Mouse (Mus musculus) Patski (cell line): ENCODE measurements around the gene Camk1. TPM values are rescaled to one million over a fixed set of nuclear protein-coding genes. Genes with fewer than 3 reads are reported as not detected.

Experiments used
- ATAC-seq: fragments of 100-300 bp; one replicate; pipeline ENCODE4 v1.8.0; 2021
- CTCF ChIA-PET: fragments of 350-600 bp; sonication (Branson Sonifier 250); formaldehyde crosslinking; loops from one replicate; lab custom pipeline; 2022; ENCODE audit warnings: inconsistent platforms; lab: Charles Lee
- POLR2A ChIA-PET: fragments of 350-600 bp; sonication (Branson Sonifier 250); formaldehyde crosslinking; loops from one replicate; lab custom pipeline; 2022; ENCODE audit warnings: antibody characterized with exemption, inconsistent platforms; lab: Charles Lee
- DNase-seq: peaks from one replicate; pipeline ENCODE4 v3.0.0-alpha.2; 2011; ENCODE audit warnings: low read depth, low spot score
- H3K27me3 ChIP-seq: fragments of 371-371 bp; one replicate; pipeline ENCODE4 v1.5.1; 2021
- CTCF ChIP-seq: fragments of 100-300 bp; IDR thresholded peaks from one replicate; pipeline ENCODE4 v1.5.1; 2021
- in situ Hi-C: fragments of 300-500 bp; cut with MboI; formaldehyde crosslinking; loops from 3 replicates; pipeline ENCODE4 v1.11.1; 2018; ENCODE audit warnings: low pct_unique_long_range_greater_than_20kb, mixed read lengths
- polyA plus RNA-seq: library from polyadenylated mRNA; unstranded; gene quantifications from one replicate; pipeline ENCODE4 v1.2.3, GENCODE M21; 2021

Camk1 gene
- polyA plus RNA-seq, 1 experiment from 2014 or later: 130 TPM

DNA sequence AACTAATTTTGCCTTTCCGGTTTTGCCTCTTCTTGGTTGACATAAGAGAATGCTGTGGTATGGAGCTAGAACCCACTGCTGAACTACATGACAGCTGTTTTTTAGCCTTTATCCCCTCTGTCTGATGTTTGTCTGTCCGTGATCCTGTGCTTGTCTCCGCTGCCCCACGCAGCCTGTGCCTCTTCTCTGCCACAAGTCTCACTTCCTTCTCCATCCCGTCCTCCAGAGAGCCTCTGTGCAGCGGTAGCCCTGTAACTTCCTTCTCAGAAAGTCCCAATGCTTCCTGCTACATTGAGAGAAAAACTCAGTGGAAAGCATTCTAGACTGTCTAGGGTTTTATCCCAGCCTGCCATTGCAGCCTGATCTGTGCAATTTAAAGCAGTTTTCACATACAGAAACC is 35.5 kb upstream of the Camk1 start:
- TF ChIP-seq CTCF: no peak
- CTCF ChIA-PET: no interaction called here
- DNase-seq (no peak), ATAC-seq (no peak)
- POLR2A ChIA-PET: interaction anchor here (1.3 kb wide), 1 partner anchor 9 kb away, joined by 5 read pairs; the partner anchor contains the start of gene Ttll3
- no peaks in the 10 kb centered on the region for H3K27me3 ChIP-seq
- in situ Hi-C loops: loop anchor here (5.0 kb wide), 1 partner anchor 42 kb away; no protein-coding TSS in a partner anchor

- ChIA-PET CTCF (no interaction called here), POLR2A (interaction anchor here (0.6 to 1.3 kb wide), 3 partner anchors 10 to 17 kb away, joined by 3 to 5 read pairs (median 5); partner anchors contain the start of gene Ttll3)
- H3K27me3 ChIP-seq: no peaks in the 10 kb centered on the region
- ATAC-seq (peak; percentile 89), DNase-seq (peak; percentile 92)
- no peak for TF ChIP-seq CTCF
- in situ Hi-C loops: loop anchor here (5.0 kb wide), 1 partner anchor 40 kb away; no protein-coding TSS in a partner anchor
Observed at GRCm38 (mm10) chr6:113377496-113378385, 34.0 kb upstream of the Camk1 start, which contains the start of the genes Tada3 and Arpc4. Tada3 (minus strand) TSS chr6:113377883. Arpc4 (plus strand) TSS chr6:113378115.

- in situ Hi-C loops: loop anchor here (5.0 kb wide), 1 partner anchor 40 kb away; no protein-coding TSS in a partner anchor
- CTCF ChIA-PET: no interaction called here
- no peaks in the 10 kb centered on the region for H3K27me3 ChIP-seq
- DNase-seq (no peak), ATAC-seq (no peak)
- TF ChIP-seq CTCF: no peak
- POLR2A ChIA-PET: no interaction called here
Observed at GRCm38 (mm10) chr6:113377172-113377495, 33.4 kb upstream of the Camk1 start.

- ChIA-PET CTCF (interaction anchor here (1.9 to 2.0 kb wide), 2 partner anchors 11 to 15 kb away, joined by 4 to 6 read pairs; no protein-coding TSS in a partner anchor), POLR2A (no interaction called here)
- in situ Hi-C loops: no loop called here
- TF ChIP-seq CTCF: no peak
- DNase-seq (no peak), ATAC-seq (no peak)
- no peaks in the 10 kb centered on the region for H3K27me3 ChIP-seq
Observed at GRCm38 (mm10) chr6:113373491-113373890, 29.7 kb upstream of the Camk1 start.

- in situ Hi-C loops: no loop called here
- ChIA-PET CTCF (interaction anchor here (1.4 kb wide), 1 partner anchor 10 kb away, joined by 4 read pairs; no protein-coding TSS in a partner anchor), POLR2A (no interaction called here)
- no peak for TF ChIP-seq CTCF
- H3K27me3 ChIP-seq: no peaks in the 10 kb centered on the region
- ATAC-seq (no peak), DNase-seq (no peak)
Observed at GRCm38 (mm10) chr6:113370194-113370929, 26.6 kb upstream of the Camk1 start.

- no peak for TF ChIP-seq CTCF
- in situ Hi-C loops: no loop called here
- H3K27me3 ChIP-seq: no peaks in the 10 kb centered on the region
- DNase-seq (no peak), ATAC-seq (no peak)
- ChIA-PET CTCF (no interaction called here), POLR2A (interaction anchor here (0.6 kb wide), 1 partner anchor 23 kb away, joined by 3 read pairs; no protein-coding TSS in a partner anchor)
Observed at GRCm38 (mm10) chr6:113368577-113368976, 24.8 kb upstream of the Camk1 start.

- in situ Hi-C loops: no loop called here
- TF ChIP-seq CTCF: no peak
- no peaks in the 10 kb centered on the region for H3K27me3 ChIP-seq
- CTCF ChIA-PET: no interaction called here
- ATAC-seq (no peak), DNase-seq (no peak)
- POLR2A ChIA-PET: interaction anchor here (0.6 to 0.7 kb wide), 2 partner anchors 24 to 515 kb away, joined by 3 to 7 read pairs; no protein-coding TSS in a partner anchor
Observed at GRCm38 (mm10) chr6:113368124-113368523, 24.3 kb upstream of the Camk1 start.

- in situ Hi-C loops: no loop called here
- DNase-seq (no peak), ATAC-seq (no peak)
- H3K27me3 ChIP-seq: no peaks in the 10 kb centered on the region
- ChIA-PET CTCF (no interaction called here), POLR2A (interaction anchor here (0.7 kb wide), 1 partner anchor 515 kb away, joined by 7 read pairs; no protein-coding TSS in a partner anchor)
- TF ChIP-seq CTCF: no peak
Observed at GRCm38 (mm10) chr6:113367574-113367973, 23.8 kb upstream of the Camk1 start.

DNA sequence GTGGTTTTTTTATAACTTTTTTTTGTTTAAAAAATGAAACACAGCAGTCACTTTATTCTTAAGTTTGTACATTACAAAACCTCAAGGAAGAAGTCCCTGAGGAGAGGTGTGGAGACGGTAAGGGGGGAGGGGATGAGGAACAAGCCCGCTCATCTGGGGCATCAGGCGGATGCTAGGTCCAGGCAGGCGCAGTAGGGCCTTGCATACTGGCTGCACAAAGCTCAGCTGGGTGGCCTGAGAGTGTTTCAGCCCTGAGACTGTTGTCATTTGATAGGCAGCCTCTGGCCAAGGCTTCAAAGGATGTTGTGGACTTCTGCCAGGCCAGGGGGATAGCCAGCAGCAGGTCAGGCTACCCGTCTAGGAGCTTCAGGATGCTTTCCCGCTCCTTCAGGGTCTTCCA is 22.9 kb upstream of the Camk1 start:
- in situ Hi-C loops: no loop called here
- no peak for TF ChIP-seq CTCF
- H3K27me3 ChIP-seq: no peaks in the 10 kb centered on the region
- ChIA-PET POLR2A (interaction anchor here (0.6 kb wide), 1 partner anchor 8 kb away, joined by 3 read pairs; no protein-coding TSS in a partner anchor), CTCF (no interaction called here)
- DNase-seq (no peak), ATAC-seq (no peak)

GRCm38 (mm10) chr6:113364518-113365135 is 20.8 kb upstream of the Camk1 start:
- TF ChIP-seq CTCF: no peak
- ChIA-PET POLR2A (interaction anchor here (0.7 to 1.1 kb wide), 2 partner anchors 10 to 38 kb away, joined by 3 to 4 read pairs; partner anchors contain the start of gene Ogg1), CTCF (interaction anchor here (0.8 to 1.6 kb wide), 2 partner anchors 16 to 27 kb away, joined by 3 to 4 read pairs; no protein-coding TSS in a partner anchor)
- in situ Hi-C loops: no loop called here
- H3K27me3 ChIP-seq: no peaks in the 10 kb centered on the region
- ATAC-seq: no peak
- no peak for DNase-seq
